Mouse (Mus musculus) adrenal gland, adult (tissue): ENCODE data around the gene Gm42517.

Experiments
- DNase-seq, 2 experiments: peaks; one replicate each; pipeline ENCODE4 v3.0.0; 2022 to 2023; ENCODE audit warnings: low spot score in 1 of 2; ENCODE audit not compliant: inconsistent age in 2 of 2

Gm42517 gene

GRCm38 (mm10) chr5:108367871-108368332 lies at the start of gene Gm42517:
Gm42517 (minus strand) TSS chr5:108367922.
- peak; percentile 10 to 57 for DNase-seq

GRCm38 (mm10) chr5:108414711-108415110 lies 47.0 kb upstream of the Gm42517 start:
- no peak for DNase-seq

- DNase-seq, result no peak
Measured at GRCm38 (mm10) chr5:108406977-108407376, 39.3 kb upstream of the Gm42517 start.

- no peak for DNase-seq
Measured at GRCm38 (mm10) chr5:108405460-108405859, 37.7 kb upstream of the Gm42517 start.

- no peak for DNase-seq
Measured at GRCm38 (mm10) chr5:108403453-108403852, 35.7 kb upstream of the Gm42517 start.

- no peak for DNase-seq
Measured at GRCm38 (mm10) chr5:108389744-108390143, 22.0 kb upstream of the Gm42517 start.

- no peak for DNase-seq
Measured at GRCm38 (mm10) chr5:108388201-108388600, 20.5 kb upstream of the Gm42517 start, which contains the start of gene Pde6b. Pde6b (plus strand) TSS chr5:108388391.

GRCm38 (mm10) chr5:108386449-108386848 lies 18.7 kb upstream of the Gm42517 start:
- DNase-seq, result no peak

- no peak for DNase-seq
Measured at GRCm38 (mm10) chr5:108385632-108386031, 17.9 kb upstream of the Gm42517 start.

GRCm38 (mm10) chr5:108378346-108378745 lies 10.6 kb upstream of the Gm42517 start:
- no peak for DNase-seq

GRCm38 (mm10) chr5:108376059-108376458 lies 8.3 kb upstream of the Gm42517 start:
- DNase-seq, result no peak

- DNase-seq, result peak in 1 of 2 experiments; percentile 44
Measured at GRCm38 (mm10) chr5:108374079-108374478, 6.4 kb upstream of the Gm42517 start.

GRCm38 (mm10) chr5:108369964-108370363 lies 2.2 kb upstream of the Gm42517 start:
- DNase-seq, result no peak

GRCm38 (mm10) chr5:108368851-108369621 lies 1.3 kb upstream of the Gm42517 start:
- DNase-seq, result peak; percentile 59 to 83

GRCm38 (mm10) chr5:108368446-108368845 lies 724 bp upstream of the Gm42517 start:
- no peak for DNase-seq

GRCm38 (mm10) chr5:108366984-108367841 lies 509 bp downstream of the Gm42517 start:
- peak; percentile 59 to 90 for DNase-seq

GRCm38 (mm10) chr5:108366328-108366983 lies 1.3 kb downstream of the Gm42517 start:
- no peak for DNase-seq

- DNase-seq, result no peak
Measured at GRCm38 (mm10) chr5:108362330-108362729, 5.4 kb downstream of the Gm42517 start.

GRCm38 (mm10) chr5:108360211-108360610 lies 7.5 kb downstream of the Gm42517 start:
- DNase-seq, result no peak

- DNase-seq, result no peak
Measured at GRCm38 (mm10) chr5:108359491-108359890, 8.2 kb downstream of the Gm42517 start.

- no peak for DNase-seq
Measured at GRCm38 (mm10) chr5:108357862-108358261, 9.9 kb downstream of the Gm42517 start.
